Mouse (Mus musculus) embryonic stem cell, embryonic (primary cell): Measurements from ENCODE around the gene Lama1.
"Not testable (repeated sequence)": the region's sequence is repeated elsewhere in the genome, so short reads cannot be mapped to it uniquely, and the experiment has no call there.

Source experiments
- CTCF ChIA-PET, 4 experiments: fragments of 300-600 bp in 2 of 4; fragments of 350-600 bp in 2 of 4; sonication (Branson Sonifier 250); formaldehyde crosslinking; loops; one replicate each; lab custom pipeline; 2022; ENCODE audit warnings: inconsistent platforms in 2 of 4; lab: Charles Lee
- POLR2A ChIA-PET, 4 experiments: fragments of 300-600 bp in 2 of 4; fragments of 350-600 bp in 2 of 4; sonication (Branson Sonifier 250); formaldehyde crosslinking; loops; one replicate each; lab custom pipeline; 2022; ENCODE audit warnings: antibody characterized with exemption in 4 of 4, inconsistent platforms in 1 of 4; lab: Charles Lee

Gene Lama1

GRCm38 (mm10) chr17:67764167-67764871 lies 67.3 kb downstream of the Lama1 start:
- POLR2A ChIA-PET = no interaction called here
- CTCF ChIA-PET = interaction anchor here in 2 of 4 experiments (1.7 to 2.6 kb wide), 2 partner anchors 12 to 16 kb away, joined by 3 to 9 read pairs; no protein-coding TSS in a partner anchor

GRCm38 (mm10) chr17:67773608-67774007 lies 76.5 kb downstream of the Lama1 start:
- CTCF ChIA-PET = no interaction called here
- POLR2A ChIA-PET = interaction anchor here in 1 of 4 experiments (1.0 to 1.5 kb wide), 2 partner anchors 8 to 33 kb away, joined by 3 read pairs; no protein-coding TSS in a partner anchor

- CTCF ChIA-PET = interaction anchor here (0.5 to 1.5 kb wide), 12 partner anchors 12 to 1419 kb away, joined by 3 to 5 read pairs (median 3); no protein-coding TSS in a partner anchor
- POLR2A ChIA-PET = interaction anchor here in 2 of 4 experiments (0.9 to 1.3 kb wide), 3 partner anchors 11 to 14 kb away, joined by 3 read pairs; no protein-coding TSS in a partner anchor
Observed at GRCm38 (mm10) chr17:67776764-67777163, 79.7 kb downstream of the Lama1 start.

GRCm38 (mm10) chr17:67779812-67780211 lies 82.8 kb downstream of the Lama1 start:
- ChIA-PET CTCF (interaction anchor here (0.6 to 2.0 kb wide), 27 partner anchors 9 to 1208 kb away, joined by 3 to 10 read pairs (median 3); no protein-coding TSS in a partner anchor), POLR2A (interaction anchor here in 2 of 4 experiments (0.7 to 1.6 kb wide), 7 partner anchors 11 to 1267 kb away, joined by 3 to 4 read pairs (median 3); no protein-coding TSS in a partner anchor)

GRCm38 (mm10) chr17:67791091-67791490 lies 94.0 kb downstream of the Lama1 start:
- CTCF ChIA-PET = interaction anchor here in 1 of 4 experiments (2.6 kb wide), 1 partner anchor 11 kb away, joined by 7 read pairs; no protein-coding TSS in a partner anchor

GRCm38 (mm10) chr17:67809171-67809570 lies 112.1 kb downstream of the Lama1 start:
- ChIA-PET POLR2A (interaction anchor here in 1 of 4 experiments (1.9 kb wide), 1 partner anchor 18 kb away, joined by 6 read pairs; no protein-coding TSS in a partner anchor), CTCF (no interaction called here)

More at GRCm38 (mm10) chr17:67791091-67791490, 94.0 kb downstream of the Lama1 start:
- POLR2A ChIA-PET = interaction anchor here in 2 of 4 experiments (0.8 to 2.7 kb wide), 11 partner anchors 8 to 94 kb away, joined by 3 to 8 read pairs (median 3); partner anchors contain the start of gene Lama1 (in 1 of the 2)

GRCm38 (mm10) chr17:67813666-67814065 lies 116.6 kb downstream of the Lama1 start:
- CTCF ChIA-PET = no interaction called here
- POLR2A ChIA-PET = interaction anchor here in 1 of 4 experiments (0.6 kb wide), 1 partner anchor 26 kb away, joined by 3 read pairs; no protein-coding TSS in a partner anchor

- CTCF ChIA-PET = interaction anchor here in 1 of 4 experiments (0.7 to 1.5 kb wide), 2 partner anchors 164 to 187 kb away, joined by 3 to 4 read pairs; no protein-coding TSS in a partner anchor
- POLR2A ChIA-PET = interaction anchor here in 1 of 4 experiments (1.4 kb wide), 1 partner anchor 9 kb away, joined by 6 read pairs; no protein-coding TSS in a partner anchor
Observed at GRCm38 (mm10) chr17:67815720-67816119, 118.7 kb downstream of the Lama1 start.

- CTCF ChIA-PET = no interaction called here
- POLR2A ChIA-PET = no interaction called here
Observed at GRCm38 (mm10) chr17:67816916-67817315, 119.9 kb downstream of the Lama1 start.

GRCm38 (mm10) chr17:67827431-67827830 lies 130.4 kb downstream of the Lama1 start:
- CTCF ChIA-PET = no interaction called here
- POLR2A ChIA-PET = interaction anchor here in 2 of 4 experiments (1.4 to 1.5 kb wide), 2 partner anchors 8 to 9 kb away, joined by 3 read pairs; no protein-coding TSS in a partner anchor

GRCm38 (mm10) chr17:67836146-67836895 lies 139.3 kb downstream of the Lama1 start:
- ChIA-PET POLR2A (interaction anchor here in 2 of 4 experiments (0.7 to 1.6 kb wide), 4 partner anchors 9 to 140 kb away, joined by 3 to 5 read pairs (median 3); no protein-coding TSS in a partner anchor), CTCF (interaction anchor here in 2 of 4 experiments (0.7 to 1.3 kb wide), 2 partner anchors 41 to 56 kb away, joined by 3 to 4 read pairs; no protein-coding TSS in a partner anchor)

GRCm38 (mm10) chr17:67837351-67838090 lies 140.5 kb downstream of the Lama1 start:
- ChIA-PET CTCF (interaction anchor here in 3 of 4 experiments (0.5 to 1.2 kb wide), 7 partner anchors 57 to 938 kb away, joined by 3 read pairs; no protein-coding TSS in a partner anchor), POLR2A (interaction anchor here in 1 of 4 experiments (0.6 kb wide), 1 partner anchor 367 kb away, joined by 5 read pairs; no protein-coding TSS in a partner anchor)

- POLR2A ChIA-PET = interaction anchor here in 2 of 4 experiments (0.7 to 1.0 kb wide), 2 partner anchors 25 to 88 kb away, joined by 3 to 4 read pairs; no protein-coding TSS in a partner anchor
- CTCF ChIA-PET = interaction anchor here in 2 of 4 experiments (0.7 kb wide), 3 partner anchors 1155 to 1516 kb away, joined by 3 to 5 read pairs (median 4); no protein-coding TSS in a partner anchor
Observed at GRCm38 (mm10) chr17:67838948-67839347, 141.9 kb downstream of the Lama1 start.

GRCm38 (mm10) chr17:67841494-67841893 lies 144.4 kb downstream of the Lama1 start:
- POLR2A ChIA-PET = not testable (repeated sequence)

GRCm38 (mm10) chr17:67861080-67861630 lies 164.1 kb downstream of the Lama1 start:
- CTCF ChIA-PET = interaction anchor here in 2 of 4 experiments (0.6 to 1.1 kb wide), 3 partner anchors 23 to 1071 kb away, joined by 3 to 7 read pairs (median 6); no protein-coding TSS in a partner anchor
- POLR2A ChIA-PET = no interaction called here

More at GRCm38 (mm10) chr17:67841494-67841893, 144.4 kb downstream of the Lama1 start:
- CTCF ChIA-PET = not testable (repeated sequence)

- ChIA-PET CTCF (interaction anchor here in 2 of 4 experiments (0.5 to 0.7 kb wide), 3 partner anchors 11 to 267 kb away, joined by 3 to 6 read pairs (median 3); no protein-coding TSS in a partner anchor), POLR2A (no interaction called here)
Observed at GRCm38 (mm10) chr17:67861744-67862535, 164.9 kb downstream of the Lama1 start.
